Mouse (Mus musculus) embryonic facial prominence, embryonic 13.5 days (tissue): ENCODE measurements at regions not wholly inside any gene's neighbourhood (a gene's known extent, or its start where the extent isn't known, plus 50 kb on each side); places are given as distances from the start of the nearest gene placed in this dataset.
"Not testable (repeated sequence)": the region's sequence is repeated elsewhere in the genome, so short reads cannot be mapped to it uniquely, and the experiment has no call there.

Experiments used
- ATAC-seq: fragments of 200-750 bp; cut with Nextera tagmentation; 2 replicates; pipeline ENCODE4 v1.8.0; 2017; ENCODE audit warnings: low read depth; ENCODE audit not compliant: insufficient number of reproducible peaks, insufficient read depth, low FRiP score, low TSS enrichment
- H3K27ac ChIP-seq: fragments of 300-500 bp; sonication (generic); 2 replicates; pipeline ENCODE4 v1.5.1; 2015; ENCODE audit warnings: moderate library complexity, mild to moderate bottlenecking, inconsistent platforms
- H3K27me3 ChIP-seq: fragments of 300-500 bp; sonication (generic); 2 replicates; pipeline ENCODE4 v1.6.1; 2015; ENCODE audit warnings: mild to moderate bottlenecking, inconsistent platforms
- H3K36me3 ChIP-seq: fragments of 300-500 bp; sonication (generic); 2 replicates; pipeline ENCODE4 v1.6.1; 2015; ENCODE audit warnings: mild to moderate bottlenecking, inconsistent platforms
- H3K4me1 ChIP-seq: fragments of 300-500 bp; sonication (generic); 2 replicates; pipeline ENCODE4 v1.6.1; 2015; ENCODE audit warnings: inconsistent platforms
- H3K4me2 ChIP-seq: fragments of 300-500 bp; sonication (generic); 2 replicates; pipeline ENCODE4 v1.6.1; 2015; ENCODE audit warnings: moderate library complexity, mild to moderate bottlenecking, inconsistent platforms
- H3K4me3 ChIP-seq: fragments of 300-500 bp; sonication (generic); 2 replicates; pipeline ENCODE4 v1.5.1; 2015; ENCODE audit warnings: mild to moderate bottlenecking, inconsistent platforms
- H3K9ac ChIP-seq: fragments of 300-500 bp; sonication (generic); 2 replicates; pipeline ENCODE4 v1.6.1; 2015; ENCODE audit warnings: mild to moderate bottlenecking, inconsistent platforms
- H3K9me3 ChIP-seq: fragments of 300-500 bp; sonication (generic); 2 replicates; pipeline ENCODE4 v1.6.1; 2016; ENCODE audit warnings: inconsistent platforms
- WGBS: fragments of 180-500 bp; shearing (Covaris S2); methylation state at CpG from one replicate; pipeline ENCODE4 v1.1.7; 2015; ENCODE audit warnings: mixed read lengths; 5-methylcytosine and 5-hydroxymethylcytosine counted together

DNA sequence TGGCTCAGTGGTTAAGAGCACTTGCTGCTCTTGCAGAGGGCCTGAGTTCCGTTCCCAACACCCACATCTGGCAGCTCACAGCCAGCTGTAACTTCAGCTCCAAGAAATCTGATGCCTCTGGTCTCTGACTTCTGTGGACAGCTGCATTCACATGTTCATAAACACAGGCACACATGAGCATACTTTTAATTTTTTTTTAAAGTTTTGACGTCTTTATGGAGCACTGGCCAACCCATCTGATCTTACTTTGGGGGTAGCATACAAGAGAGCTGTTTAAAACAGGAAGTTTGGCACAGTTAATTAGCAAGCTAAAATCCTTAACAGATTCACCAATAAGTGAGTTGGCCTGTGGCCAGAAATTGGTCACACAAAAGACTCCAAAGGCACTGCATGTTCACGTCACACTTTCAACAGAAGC, 81.2 kb upstream of the Atl2 start:
- no peak for ATAC-seq
- H3K9ac ChIP-seq = no peak overlapping the region
- H3K27ac ChIP-seq = no peak overlapping the region
- no peaks in the 10 kb centered on the region for H3K27me3 ChIP-seq
- no peaks in the 10 kb centered on the region for H3K36me3 ChIP-seq
- WGBS = 36% methylated on average over 3 of the region's 3 CpGs
- peaks cover 45% of the 10 kb centered on the region for H3K4me1 ChIP-seq
- no peak overlapping the region for H3K4me3 ChIP-seq
- H3K4me2 ChIP-seq = no peak overlapping the region
- no peaks in the 10 kb centered on the region for H3K9me3 ChIP-seq

DNA sequence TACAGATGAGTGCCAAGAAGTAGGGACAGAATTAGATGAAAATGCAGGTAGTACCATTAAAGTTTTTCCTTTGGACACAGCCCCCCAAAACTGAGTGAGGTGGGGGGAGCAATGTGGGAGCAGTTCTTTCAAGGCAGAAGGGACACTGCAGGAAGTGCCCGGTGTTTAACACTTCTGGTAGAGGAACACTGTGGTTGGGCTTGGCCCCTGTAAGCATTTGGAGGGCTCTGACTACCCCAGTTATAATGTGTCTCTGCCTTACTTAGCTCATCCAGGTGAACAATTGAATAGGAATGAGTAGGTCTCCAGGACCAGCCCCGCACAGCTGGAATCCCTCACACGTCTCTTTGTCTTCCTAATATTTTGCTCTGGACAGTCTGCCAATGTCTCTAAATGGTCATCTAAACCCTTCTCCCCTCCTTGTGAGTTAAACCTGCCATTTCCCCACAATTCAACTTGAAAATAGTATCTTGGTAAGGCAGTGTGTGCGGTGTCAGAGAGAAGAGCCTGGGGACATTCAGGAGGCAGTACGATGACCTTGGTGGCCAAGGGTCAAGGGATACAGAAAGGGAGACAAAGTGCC, 80.7 kb upstream of the Atl2 start:
- no peaks in the 10 kb centered on the region for H3K27me3 ChIP-seq
- no peaks in the 10 kb centered on the region for H3K36me3 ChIP-seq
- 72% methylated on average over 5 of the region's 5 CpGs for WGBS
- H3K27ac ChIP-seq = no peak overlapping the region; the same call in 1 of the 2 replicates
- ATAC-seq = no peak
- peaks cover 39% of the 10 kb centered on the region for H3K4me1 ChIP-seq
- no peak overlapping the region for H3K4me3 ChIP-seq
- no peak overlapping the region for H3K9ac ChIP-seq
- peak overlapping the region; percentile 49 for H3K4me2 ChIP-seq
- H3K9me3 ChIP-seq = no peaks in the 10 kb centered on the region

- Histone ChIP-seq H3K4me1 (peaks cover 39% of the 10 kb centered on the region), H3K9ac (no peak overlapping the region)
- ATAC-seq = peak; percentile 68; the same call in 1 of the 2 replicates
Observed at GRCm38 (mm10) chr17:79975997-79976443, 80.1 kb upstream of the Atl2 start.

GRCm38 (mm10) chr17:79975150-79975757, 79.3 kb upstream of the Atl2 start:
- Histone ChIP-seq H3K4me2 (peak overlapping the region; percentile 49), H3K4me3 (peak overlapping the region; percentile 21), H3K4me1 (peaks cover 39% of the 10 kb centered on the region)
- H3K27ac ChIP-seq, H3K9ac ChIP-seq, ATAC-seq, H3K9me3 ChIP-seq, H3K27me3 ChIP-seq, H3K36me3 ChIP-seq: not testable (repeated sequence)
- WGBS = 14% methylated on average over 16 of the region's 16 CpGs

More at GRCm38 (mm10) chr17:79975997-79976443, 80.1 kb upstream of the Atl2 start:
- Histone ChIP-seq H3K36me3 (no peaks in the 10 kb centered on the region), H3K27ac (no peak overlapping the region; the same call in 1 of the 2 replicates), H3K4me3 (peak overlapping the region; percentile 6; the same call in 1 of the 2 replicates), H3K4me2 (peak overlapping the region; percentile 49), H3K9me3 (no peaks in the 10 kb centered on the region), H3K27me3 (no peaks in the 10 kb centered on the region)
- 22% methylated on average over 11 of the region's 11 CpGs for WGBS

DNA sequence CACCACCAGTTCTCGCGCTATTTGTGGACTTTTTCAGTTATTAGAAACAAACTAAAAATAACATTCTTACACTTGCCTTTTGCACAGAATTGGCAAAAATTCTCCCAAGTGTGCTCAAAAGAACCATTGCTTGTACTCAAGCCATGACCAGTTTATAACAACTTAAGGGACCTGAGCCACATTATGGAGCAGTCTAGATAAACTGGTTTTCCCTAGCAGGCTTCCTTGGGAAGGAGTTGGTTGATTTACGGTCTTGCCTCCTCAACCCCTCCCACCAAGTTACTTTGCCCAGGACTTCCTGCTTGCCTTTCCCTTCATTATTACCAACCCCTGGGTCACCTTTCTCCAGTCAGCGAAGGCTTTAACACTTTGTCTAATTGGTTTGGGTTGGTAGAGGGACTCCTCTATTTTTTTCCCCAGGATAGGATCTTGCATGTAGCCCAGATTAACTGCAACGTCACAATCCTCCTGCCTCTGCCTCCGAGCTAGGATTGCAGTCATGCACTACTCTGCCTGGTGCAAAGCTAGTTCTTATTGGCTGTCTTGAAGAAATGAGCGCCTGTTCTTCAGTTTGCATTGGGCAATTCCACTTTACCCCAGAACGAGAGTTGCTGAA, 75.9 kb upstream of the Atl2 start:
- H3K4me3 ChIP-seq = no peak overlapping the region
- H3K9ac ChIP-seq = no peak overlapping the region
- ATAC-seq = no peak
- H3K27ac ChIP-seq = no peak overlapping the region
- no peak overlapping the region for H3K4me2 ChIP-seq
- H3K27me3 ChIP-seq = peaks cover 4% of the 10 kb centered on the region; the same call in 1 of the 2 replicates
- H3K4me1 ChIP-seq = peaks cover 42% of the 10 kb centered on the region
- no peaks in the 10 kb centered on the region for H3K36me3 ChIP-seq
- WGBS = 76% methylated on average over 8 of the region's 8 CpGs
- H3K9me3 ChIP-seq = no peaks in the 10 kb centered on the region

GRCm38 (mm10) chr17:79969500-79969972, 73.6 kb upstream of the Atl2 start:
- H3K9me3 ChIP-seq = no peaks in the 10 kb centered on the region
- peaks cover 4% of the 10 kb centered on the region; the same call in 1 of the 2 replicates for H3K27me3 ChIP-seq
- H3K9ac ChIP-seq = no peak overlapping the region
- no peak overlapping the region for H3K4me2 ChIP-seq
- H3K4me3 ChIP-seq = no peak overlapping the region
- H3K27ac ChIP-seq = peak overlapping the region; percentile 55; the same call in 1 of the 2 replicates
- no peaks in the 10 kb centered on the region for H3K36me3 ChIP-seq
- peaks cover 30% of the 10 kb centered on the region for H3K4me1 ChIP-seq
- WGBS = 13% methylated on average over 7 of the region's 7 CpGs
- ATAC-seq = no peak

DNA sequence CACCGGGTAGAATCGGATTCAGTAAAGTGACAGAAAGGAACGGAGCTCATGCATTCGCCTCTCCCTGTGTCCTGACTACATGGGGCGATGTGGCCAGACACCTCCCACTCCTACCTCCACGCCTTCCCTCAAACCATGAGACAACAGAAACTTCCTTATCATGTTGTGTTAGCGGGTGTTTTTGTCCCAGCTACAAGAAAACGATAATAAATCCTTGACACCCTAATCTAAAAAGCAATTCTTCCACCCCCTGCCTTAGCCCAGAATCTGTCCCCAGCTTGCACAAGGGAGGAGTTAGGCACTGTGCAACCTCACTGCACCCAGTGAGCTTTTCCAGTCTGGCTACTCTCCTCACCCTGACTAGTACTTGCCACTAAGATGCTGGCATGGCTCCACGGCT, 72.9 kb upstream of the Atl2 start:
- Histone ChIP-seq H3K36me3 (no peaks in the 10 kb centered on the region), H3K4me3 (no peak overlapping the region), H3K4me1 (peaks cover 32% of the 10 kb centered on the region), H3K9ac (no peak overlapping the region), H3K9me3 (no peaks in the 10 kb centered on the region), H3K27ac (no peak overlapping the region; the same call in 1 of the 2 replicates), H3K27me3 (peaks cover 4% of the 10 kb centered on the region; the same call in 1 of the 2 replicates), H3K4me2 (no peak overlapping the region)
- 81% methylated on average over 9 of the region's 9 CpGs for WGBS
- no peak for ATAC-seq

- 41% methylated on average over 6 of the region's 6 CpGs for WGBS
- Histone ChIP-seq H3K9ac (no peak overlapping the region), H3K4me1 (peaks cover 26% of the 10 kb centered on the region), H3K9me3 (no peaks in the 10 kb centered on the region), H3K27ac (no peak overlapping the region), H3K4me3 (no peak overlapping the region), H3K27me3 (peaks cover 4% of the 10 kb centered on the region; the same call in 1 of the 2 replicates), H3K36me3 (no peaks in the 10 kb centered on the region), H3K4me2 (no peak overlapping the region)
- ATAC-seq = no peak
Observed at GRCm38 (mm10) chr17:79966981-79967380, 71.1 kb upstream of the Atl2 start.

DNA sequence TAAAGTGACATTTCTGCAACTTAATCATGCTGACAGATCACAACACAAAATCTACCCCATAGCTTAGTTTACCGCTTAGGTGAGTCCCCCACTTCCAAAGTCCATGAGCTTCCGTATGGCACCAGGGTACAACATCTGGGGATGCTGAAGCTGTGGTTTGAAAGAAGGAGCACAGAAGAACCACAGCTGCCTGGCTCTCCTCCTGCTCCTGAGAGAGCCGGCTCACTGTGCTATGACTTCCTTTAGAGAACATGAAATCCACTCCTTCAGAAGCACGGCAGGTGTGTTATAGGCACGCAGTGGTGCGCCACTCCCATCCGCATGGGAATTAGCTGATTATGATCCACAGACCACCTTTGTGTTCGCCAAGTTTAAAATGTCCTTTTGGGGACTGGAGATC, 69.7 kb upstream of the Atl2 start:
- Histone ChIP-seq H3K27me3 (peaks cover 4% of the 10 kb centered on the region; the same call in 1 of the 2 replicates), H3K27ac (no peak overlapping the region), H3K4me3 (no peak overlapping the region), H3K4me2 (no peak overlapping the region), H3K4me1 (peaks cover 37% of the 10 kb centered on the region), H3K9me3 (no peaks in the 10 kb centered on the region), H3K36me3 (no peaks in the 10 kb centered on the region), H3K9ac (no peak overlapping the region)
- no peak for ATAC-seq
- 80% methylated on average over 8 of the region's 8 CpGs for WGBS

GRCm38 (mm10) chr17:79964850-79965249, 68.9 kb upstream of the Atl2 start:
- Histone ChIP-seq H3K9ac (no peak overlapping the region), H3K9me3 (no peaks in the 10 kb centered on the region), H3K4me2 (0 out of 2 replicates have a peak overlapping the region, but pooled peaks have one; percentile 7), H3K4me1 (peaks cover 41% of the 10 kb centered on the region), H3K27me3 (peaks cover 4% of the 10 kb centered on the region; the same call in 1 of the 2 replicates), H3K36me3 (no peaks in the 10 kb centered on the region), H3K27ac (no peak overlapping the region), H3K4me3 (no peak overlapping the region)
- WGBS = 52% methylated on average over 8 of the region's 8 CpGs
- peak; percentile 71 for ATAC-seq

GRCm38 (mm10) chr17:79963330-79963729, 67.4 kb upstream of the Atl2 start:
- Histone ChIP-seq H3K27ac (no peak overlapping the region), H3K4me2 (no peak overlapping the region), H3K27me3 (no peaks in the 10 kb centered on the region; the same call in 1 of the 2 replicates), H3K36me3 (no peaks in the 10 kb centered on the region), H3K9me3 (no peaks in the 10 kb centered on the region), H3K9ac (no peak overlapping the region), H3K4me1 (peaks cover 37% of the 10 kb centered on the region), H3K4me3 (no peak overlapping the region)
- WGBS = 79% methylated on average over 2 of the region's 2 CpGs
- no peak for ATAC-seq
